Mouse (Mus musculus): ENCODE results near the gene Prkd3. TPM values are rescaled to one million over a fixed set of nuclear protein-coding genes. Genes with fewer than 3 reads are reported as not detected.

The Prkd3 gene
- polyA plus RNA-seq, 1 experiment from 2014 or later, result 40.9 TPM

DNA sequence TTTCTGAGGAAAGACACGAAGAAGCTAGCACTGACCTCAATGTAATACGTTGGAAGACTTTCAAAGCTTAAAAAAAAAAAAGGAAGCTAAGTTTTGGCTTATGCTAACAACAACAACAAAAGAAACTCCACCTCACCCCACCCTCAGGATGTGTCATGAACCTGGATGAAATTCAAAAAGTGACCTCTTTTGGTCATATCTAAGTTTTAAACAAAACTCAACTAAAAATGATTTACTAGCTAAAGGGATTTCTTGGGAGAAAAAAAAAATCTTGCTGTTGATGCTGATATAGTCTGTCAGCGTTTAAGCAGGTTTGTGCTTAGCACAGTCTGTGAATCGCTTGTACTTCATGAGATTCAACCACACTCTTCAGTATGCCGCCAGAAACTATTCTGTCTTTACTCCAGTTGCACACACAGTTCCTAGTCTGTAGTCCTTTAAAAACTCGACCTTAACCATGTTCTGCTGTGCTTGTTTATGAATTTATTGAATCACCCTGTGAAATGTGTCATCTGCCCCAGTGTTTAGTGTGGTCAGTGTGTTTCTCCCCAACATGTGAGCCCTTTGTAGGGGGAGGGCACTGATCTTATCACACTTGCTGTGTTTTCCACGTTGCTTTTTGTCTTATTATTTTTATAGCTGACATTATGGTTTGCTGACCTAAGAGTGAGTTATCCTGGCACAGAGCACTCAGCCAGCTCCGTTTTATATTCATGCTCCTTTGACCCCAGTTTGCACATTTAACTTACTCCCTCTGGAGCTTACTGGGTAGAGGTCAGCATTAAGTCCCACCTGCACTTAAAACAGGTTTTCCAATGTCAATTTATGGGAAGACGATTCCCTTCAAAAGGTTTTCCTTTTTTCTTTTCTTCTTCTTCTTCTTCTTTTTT lies 25.4 kb downstream of the Prkd3 start:
- Histone ChIP-seq H3K4me3 (ENCODE audit: low read depth, low read length) (no peak overlapping the region), H3K9ac (ENCODE audit: low read depth, low read length) (no peak overlapping the region), H3K27me3 (ENCODE audit: control insufficient read depth, insufficient read depth, low read length) (no peaks in the 10 kb centered on the region), H3K4me2 (replicated peaks; ENCODE audit: low read depth, low read length) (no peak overlapping the region), H3K36me3 (ENCODE audit: control insufficient read depth, insufficient read depth, low read length) (no peaks in the 10 kb centered on the region), H3K4me1 (replicated peaks; ENCODE audit: control insufficient read depth, insufficient read depth, low read length) (no peaks in the 10 kb centered on the region), H3K27ac (ENCODE audit: low read depth, low read length) (no peak overlapping the region), H3K9me3 (ENCODE audit: control insufficient read depth, low read length) (no peaks in the 10 kb centered on the region)
- DNase-seq (ENCODE audit: low spot score) (no peak), ATAC-seq (ENCODE audit: low FRiP score) (no peak)
- 83% methylated on average over 9 of the region's 9 CpGs for WGBS

DNA sequence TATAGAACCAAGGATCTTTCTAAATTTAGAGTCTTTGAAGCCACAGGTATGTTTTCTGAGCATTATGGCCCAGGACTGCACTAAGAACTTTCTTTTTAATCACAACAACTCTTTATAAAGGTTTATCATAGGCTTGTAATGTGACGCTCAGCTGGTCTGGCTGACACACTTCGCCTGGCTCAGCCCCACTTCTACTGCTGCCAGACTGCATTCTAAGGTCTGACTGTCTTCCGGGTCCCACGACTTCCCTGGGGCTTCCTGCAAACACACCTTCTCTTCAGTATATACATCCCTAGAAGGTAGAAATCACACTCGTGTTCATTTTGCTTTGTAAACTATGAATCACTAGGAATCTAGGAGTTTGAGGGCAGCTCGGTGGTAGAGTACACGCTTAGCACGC lies 26.2 kb downstream of the Prkd3 start:
- Histone ChIP-seq H3K27ac (ENCODE audit: low read depth, low read length) (no peak overlapping the region), H3K9ac (ENCODE audit: low read depth, low read length) (no peak overlapping the region), H3K4me2 (replicated peaks; ENCODE audit: low read depth, low read length) (no peak overlapping the region), H3K36me3 (ENCODE audit: control insufficient read depth, insufficient read depth, low read length) (no peaks in the 10 kb centered on the region), H3K27me3 (ENCODE audit: control insufficient read depth, insufficient read depth, low read length) (no peaks in the 10 kb centered on the region), H3K4me1 (replicated peaks; ENCODE audit: control insufficient read depth, insufficient read depth, low read length) (no peaks in the 10 kb centered on the region), H3K9me3 (ENCODE audit: control insufficient read depth, low read length) (no peaks in the 10 kb centered on the region), H3K4me3 (ENCODE audit: low read depth, low read length) (no peak overlapping the region)
- 90% methylated on average over 8 of the region's 8 CpGs for WGBS
- DNase-seq (ENCODE audit: low spot score) (no peak), ATAC-seq (ENCODE audit: low FRiP score) (no peak)

DNA sequence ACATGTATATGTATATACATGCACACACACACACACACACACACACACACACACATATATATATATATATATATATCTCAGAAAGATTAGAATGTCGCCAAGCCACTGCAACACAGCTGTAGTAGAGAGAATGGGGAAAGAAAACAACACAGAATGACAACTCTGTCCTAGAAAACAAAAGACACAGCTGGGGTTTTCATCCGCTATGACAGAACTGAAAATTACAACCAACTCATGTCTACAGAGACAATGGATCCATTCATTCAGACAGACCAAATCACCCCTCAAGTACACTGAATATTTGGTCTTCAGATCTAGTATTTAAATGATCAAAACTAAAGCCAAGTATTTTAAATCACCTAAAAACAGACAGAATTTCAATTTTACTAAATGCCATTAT lies 26.9 kb downstream of the Prkd3 start:
- no peaks in the 10 kb centered on the region for H3K4me1 ChIP-seq (replicated peaks; ENCODE audit: control insufficient read depth, insufficient read depth, low read length)
- H3K4me2 ChIP-seq (replicated peaks; ENCODE audit: low read depth, low read length), result no peak overlapping the region
- no peak overlapping the region for H3K27ac ChIP-seq (ENCODE audit: low read depth, low read length)
- ATAC-seq (ENCODE audit: low FRiP score) (no peak), DNase-seq (ENCODE audit: low spot score) (no peak)
- 68% methylated on average over 2 of the region's 2 CpGs for WGBS
- H3K27me3 ChIP-seq (ENCODE audit: control insufficient read depth, insufficient read depth, low read length), result no peaks in the 10 kb centered on the region
- no peak overlapping the region for H3K9ac ChIP-seq (ENCODE audit: low read depth, low read length)
- no peaks in the 10 kb centered on the region for H3K9me3 ChIP-seq (ENCODE audit: control insufficient read depth, low read length)
- H3K4me3 ChIP-seq (ENCODE audit: low read depth, low read length), result no peak overlapping the region
- no peaks in the 10 kb centered on the region for H3K36me3 ChIP-seq (ENCODE audit: control insufficient read depth, insufficient read depth, low read length)

DNA sequence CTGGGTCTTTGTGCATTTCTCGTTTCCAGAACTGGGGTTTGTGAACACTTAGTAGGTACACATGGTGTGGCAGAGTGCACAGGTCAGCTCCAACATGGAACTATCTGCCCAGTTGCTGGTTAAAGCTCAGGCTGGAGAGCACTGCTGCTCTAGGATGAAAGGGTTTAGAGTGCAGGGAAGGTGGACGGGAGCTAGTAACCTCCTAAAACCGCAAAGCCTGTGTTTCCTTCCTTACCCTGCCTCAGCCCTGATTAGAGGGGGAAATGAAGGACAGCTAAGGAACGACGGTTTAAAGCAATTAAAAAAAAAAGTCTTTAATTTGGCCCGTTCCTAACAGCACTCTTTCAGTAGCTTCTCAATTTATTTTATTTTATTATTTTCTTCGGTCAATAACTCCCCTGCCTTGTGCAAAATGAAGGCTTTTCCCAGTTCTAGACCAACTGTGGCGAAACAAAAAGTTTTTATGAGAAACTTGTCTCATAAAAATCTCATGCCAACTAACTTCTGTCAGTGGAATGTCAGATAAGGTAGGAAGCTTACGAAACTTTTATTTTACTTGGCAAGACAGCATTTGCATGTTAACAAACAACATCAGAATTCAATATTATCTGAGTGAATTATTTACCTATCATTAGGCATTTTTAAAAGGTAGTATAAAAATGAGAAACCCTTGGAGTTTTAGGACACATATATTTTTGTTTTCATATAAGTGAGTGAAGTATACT lies 28.2 kb downstream of the Prkd3 start:
- WGBS, result 87% methylated on average over 9 of the region's 9 CpGs
- H3K27ac ChIP-seq (ENCODE audit: low read depth, low read length), result no peak overlapping the region
- no peak overlapping the region for H3K4me3 ChIP-seq (ENCODE audit: low read depth, low read length)
- no peaks in the 10 kb centered on the region for H3K9me3 ChIP-seq (ENCODE audit: control insufficient read depth, low read length)
- H3K9ac ChIP-seq (ENCODE audit: low read depth, low read length), result no peak overlapping the region
- no peak overlapping the region for H3K4me2 ChIP-seq (replicated peaks; ENCODE audit: low read depth, low read length)
- no peaks in the 10 kb centered on the region for H3K27me3 ChIP-seq (ENCODE audit: control insufficient read depth, insufficient read depth, low read length)
- ATAC-seq (ENCODE audit: low FRiP score) (no peak), DNase-seq (ENCODE audit: low spot score) (no peak)
- H3K4me1 ChIP-seq (replicated peaks; ENCODE audit: control insufficient read depth, insufficient read depth, low read length), result no peaks in the 10 kb centered on the region
- no peaks in the 10 kb centered on the region for H3K36me3 ChIP-seq (ENCODE audit: control insufficient read depth, insufficient read depth, low read length)

DNA sequence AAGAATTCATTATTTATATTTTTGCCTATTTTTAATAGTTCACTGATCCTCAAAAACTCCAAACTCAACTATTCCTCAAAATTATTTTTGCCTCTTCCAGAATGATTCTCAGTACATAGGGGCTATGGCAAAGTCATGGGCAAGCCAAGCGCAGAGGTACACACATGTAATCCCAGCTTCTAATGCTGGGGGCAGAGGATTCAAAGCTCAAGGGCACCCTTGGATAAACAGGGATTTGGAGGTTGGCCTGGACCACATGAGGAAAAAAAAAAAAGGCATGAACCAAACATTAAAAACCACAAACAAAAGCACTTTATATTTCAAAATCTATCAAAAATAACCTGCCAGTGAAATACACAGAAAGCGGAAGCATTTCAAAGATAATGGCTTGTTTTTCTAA lies 29.1 kb downstream of the Prkd3 start:
- Histone ChIP-seq H3K4me1 (replicated peaks; ENCODE audit: control insufficient read depth, insufficient read depth, low read length) (no peaks in the 10 kb centered on the region), H3K4me2 (replicated peaks; ENCODE audit: low read depth, low read length) (no peak overlapping the region), H3K36me3 (ENCODE audit: control insufficient read depth, insufficient read depth, low read length) (no peaks in the 10 kb centered on the region), H3K27ac (ENCODE audit: low read depth, low read length) (no peak overlapping the region), H3K9me3 (ENCODE audit: control insufficient read depth, low read length) (no peaks in the 10 kb centered on the region), H3K27me3 (ENCODE audit: control insufficient read depth, insufficient read depth, low read length) (no peaks in the 10 kb centered on the region), H3K9ac (ENCODE audit: low read depth, low read length) (no peak overlapping the region), H3K4me3 (ENCODE audit: low read depth, low read length) (no peak overlapping the region)
- WGBS, result 97% methylated on average over 2 of the region's 2 CpGs
- DNase-seq (ENCODE audit: low spot score) (no peak), ATAC-seq (ENCODE audit: low FRiP score) (no peak)

DNA sequence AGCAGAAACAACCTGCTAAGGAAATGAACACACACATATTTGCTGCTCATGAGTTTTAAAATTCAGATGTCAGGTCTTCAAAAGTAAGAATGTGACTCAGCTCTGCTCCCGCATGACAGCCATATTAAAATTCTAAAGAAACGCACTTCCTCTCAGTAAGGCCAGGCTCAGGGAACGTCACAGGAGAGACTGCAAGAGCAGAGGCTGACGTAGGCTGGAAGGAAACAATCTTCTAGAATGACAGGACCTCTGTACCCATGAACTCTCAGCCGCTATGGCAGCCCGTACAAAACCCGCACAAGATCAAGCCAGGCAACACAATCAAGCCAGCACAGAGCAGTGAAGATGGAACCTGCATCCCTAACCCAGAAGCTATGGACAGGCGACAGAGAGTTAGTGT lies 31.6 kb downstream of the Prkd3 start:
- Histone ChIP-seq H3K27me3 (ENCODE audit: control insufficient read depth, insufficient read depth, low read length) (no peaks in the 10 kb centered on the region), H3K4me3 (ENCODE audit: low read depth, low read length) (no peak overlapping the region), H3K27ac (ENCODE audit: low read depth, low read length) (no peak overlapping the region), H3K9ac (ENCODE audit: low read depth, low read length) (no peak overlapping the region), H3K4me2 (replicated peaks; ENCODE audit: low read depth, low read length) (no peak overlapping the region), H3K4me1 (replicated peaks; ENCODE audit: control insufficient read depth, insufficient read depth, low read length) (no peaks in the 10 kb centered on the region), H3K36me3 (ENCODE audit: control insufficient read depth, insufficient read depth, low read length) (no peaks in the 10 kb centered on the region), H3K9me3 (ENCODE audit: control insufficient read depth, low read length) (no peaks in the 10 kb centered on the region)
- DNase-seq (ENCODE audit: low spot score), result no peak
- WGBS, result 79% methylated on average over 8 of the region's 8 CpGs
- no peak for ATAC-seq (ENCODE audit: low FRiP score)

DNA sequence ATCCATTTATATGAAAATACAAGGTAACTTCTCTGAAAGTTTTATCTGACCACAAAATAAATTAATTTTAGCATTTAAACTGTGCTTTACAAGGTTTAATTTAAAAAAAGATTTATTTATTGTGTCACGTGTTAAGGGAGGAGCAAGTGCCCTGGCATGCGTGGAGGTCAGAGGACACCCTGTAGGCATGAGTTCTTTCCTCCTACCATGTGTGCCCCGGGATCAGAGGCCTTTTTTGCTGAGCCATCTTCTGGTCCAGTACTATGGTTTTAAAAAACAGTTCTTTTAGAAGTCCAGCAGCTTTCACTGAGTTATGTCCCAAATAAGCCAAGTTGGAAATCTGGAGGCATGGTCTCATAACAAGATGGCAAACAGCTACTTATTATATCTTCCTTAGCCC lies 36.9 kb downstream of the Prkd3 start:
- H3K4me2 ChIP-seq (replicated peaks; ENCODE audit: low read depth, low read length), result no peak overlapping the region
- no peaks in the 10 kb centered on the region for H3K9me3 ChIP-seq (ENCODE audit: control insufficient read depth, low read length)
- WGBS, result 80% methylated on average over 3 of the region's 3 CpGs
- DNase-seq (ENCODE audit: low spot score), result no peak
- H3K4me1 ChIP-seq (replicated peaks; ENCODE audit: control insufficient read depth, insufficient read depth, low read length), result no peaks in the 10 kb centered on the region
- no peak overlapping the region for H3K4me3 ChIP-seq (ENCODE audit: low read depth, low read length)
- ATAC-seq (ENCODE audit: low FRiP score), result no peak
- no peaks in the 10 kb centered on the region for H3K36me3 ChIP-seq (ENCODE audit: control insufficient read depth, insufficient read depth, low read length)
- H3K27me3 ChIP-seq (ENCODE audit: control insufficient read depth, insufficient read depth, low read length), result no peaks in the 10 kb centered on the region
- no peak overlapping the region for H3K27ac ChIP-seq (ENCODE audit: low read depth, low read length)
- no peak overlapping the region for H3K9ac ChIP-seq (ENCODE audit: low read depth, low read length)

DNA sequence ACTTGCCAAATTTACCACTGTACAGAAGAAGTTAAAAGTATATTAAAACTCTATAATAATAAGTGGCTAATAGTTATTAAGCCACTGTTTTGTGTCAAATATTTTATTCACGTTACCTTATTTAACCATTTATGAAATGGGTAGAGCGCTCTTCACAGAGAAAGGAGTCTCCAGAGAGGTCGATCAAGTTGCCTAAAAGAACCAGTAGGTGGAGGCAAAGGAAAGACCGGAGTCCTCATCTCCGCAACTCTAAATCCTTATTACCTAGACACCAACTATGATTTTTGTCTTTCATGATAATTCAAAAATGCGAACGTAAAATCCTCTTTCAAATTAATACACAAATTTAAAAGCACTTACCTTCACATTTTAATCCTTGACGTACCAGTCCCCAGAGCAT lies 37.5 kb downstream of the Prkd3 start:
- WGBS, result 97% methylated on average over 8 of the region's 8 CpGs
- H3K4me3 ChIP-seq (ENCODE audit: low read depth, low read length), result no peak overlapping the region
- H3K4me1 ChIP-seq (replicated peaks; ENCODE audit: control insufficient read depth, insufficient read depth, low read length), result no peaks in the 10 kb centered on the region
- no peak overlapping the region for H3K27ac ChIP-seq (ENCODE audit: low read depth, low read length)
- ATAC-seq (ENCODE audit: low FRiP score) (no peak), DNase-seq (ENCODE audit: low spot score) (no peak)
- H3K27me3 ChIP-seq (ENCODE audit: control insufficient read depth, insufficient read depth, low read length), result no peaks in the 10 kb centered on the region
- H3K9me3 ChIP-seq (ENCODE audit: control insufficient read depth, low read length), result no peaks in the 10 kb centered on the region
- H3K36me3 ChIP-seq (ENCODE audit: control insufficient read depth, insufficient read depth, low read length), result no peaks in the 10 kb centered on the region
- no peak overlapping the region for H3K9ac ChIP-seq (ENCODE audit: low read depth, low read length)
- no peak overlapping the region for H3K4me2 ChIP-seq (replicated peaks; ENCODE audit: low read depth, low read length)

DNA sequence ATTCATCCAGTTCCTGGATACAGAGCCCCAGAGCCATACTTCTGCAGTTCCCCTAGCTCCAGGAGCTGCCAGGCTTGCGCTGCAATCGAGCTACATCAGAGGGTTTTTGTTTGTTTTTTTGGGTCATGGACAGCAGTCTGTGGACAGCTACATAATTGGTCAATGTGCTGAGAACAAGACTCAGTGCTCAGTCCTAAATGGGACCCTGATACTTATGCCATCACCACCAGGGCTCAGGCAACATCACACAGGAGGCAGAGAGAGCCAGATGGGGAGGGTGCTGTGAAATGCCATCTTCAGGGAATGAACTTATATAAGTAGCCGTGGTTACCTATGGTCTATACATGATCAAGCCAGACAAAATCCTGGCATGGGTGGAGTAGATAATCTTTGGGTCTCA lies 52.1 kb downstream of the Prkd3 start:
- WGBS, result 84% methylated on average over 3 of the region's 3 CpGs

More for the DNA sequence above, 52.1 kb downstream of the Prkd3 start:
- H3K27ac ChIP-seq (ENCODE audit: low read depth, low read length), result no peak overlapping the region
- DNase-seq (ENCODE audit: low spot score), result no peak
- no peak overlapping the region for H3K4me2 ChIP-seq (replicated peaks; ENCODE audit: low read depth, low read length)
- H3K36me3 ChIP-seq (ENCODE audit: control insufficient read depth, insufficient read depth, low read length), result no peaks in the 10 kb centered on the region
- H3K27me3 ChIP-seq (ENCODE audit: control insufficient read depth, insufficient read depth, low read length), result no peaks in the 10 kb centered on the region
- H3K9me3 ChIP-seq (ENCODE audit: control insufficient read depth, low read length), result no peaks in the 10 kb centered on the region
- no peak overlapping the region for H3K4me3 ChIP-seq (ENCODE audit: low read depth, low read length)
- no peaks in the 10 kb centered on the region for H3K4me1 ChIP-seq (replicated peaks; ENCODE audit: control insufficient read depth, insufficient read depth, low read length)
- no peak overlapping the region for H3K9ac ChIP-seq (ENCODE audit: low read depth, low read length)
- no peak for ATAC-seq (ENCODE audit: low FRiP score)
